Mouse (Mus musculus) frontal cortex, postnatal 14 days (tissue): ENCODE results near the gene Olfr1484.
"Not testable (repeated sequence)": the region's sequence is repeated elsewhere in the genome, so short reads cannot be mapped to it uniquely, and the experiment has no call there.

Experiments
- DNase-seq, 2 experiments: peaks; one replicate each; pipeline ENCODE4 v3.0.0; 2022; ENCODE audit warnings: low spot score in 2 of 2

The Olfr1484 gene

GRCm38 (mm10) chr19:13583211-13583610 is at the start of gene Olfr1484:
Olfr1484 (plus strand) TSS chr19:13583511.
- DNase-seq, result no peak

- not testable (repeated sequence) for DNase-seq
Observed at GRCm38 (mm10) chr19:13617075-13617474, 33.8 kb downstream of the Olfr1484 start, which contains the start of gene Olfr1487. Olfr1487 (plus strand) TSS chr19:13617375.

GRCm38 (mm10) chr19:13631321-13631720 is 48.0 kb downstream of the Olfr1484 start, which contains the start of gene Olfr1489:
Olfr1489 (plus strand) TSS chr19:13631621.
- no peak for DNase-seq
